ENCODE assay signal across 8 mouse cellular contexts in genomic region chr10:91169414-91170065, GRCm38 (mm10). TPM values are rescaled to one million over a fixed set of nuclear protein-coding genes. Genes with fewer than 3 reads are reported as not detected.
DNase-seq lines count a peak whose midpoint lies in the region; ATAC-seq lines count a peak whose summit lies in the region.

No protein-coding gene starts in this region.

- peaks cover 18% of the 10 kb centered on the region for H3K36me3 ChIP-seq in kidney, embryonic 15.5 days
- peaks cover 13% of the 10 kb centered on the region for H3K36me3 ChIP-seq in hindbrain, embryonic 14.5 days (replicated peaks; ENCODE audit: control insufficient read depth, insufficient read depth)
- H3K36me3 ChIP-seq in midbrain, embryonic 15.5 days (replicated peaks) = no peaks in the 10 kb centered on the region

- H3K27ac ChIP-seq in kidney, embryonic 15.5 days = 0 out of 2 replicates have a peak overlapping the region, but pooled peaks have one; percentile 100
- no peak overlapping the region for H3K27ac ChIP-seq in hindbrain, embryonic 14.5 days
- no peak overlapping the region for H3K27ac ChIP-seq in midbrain, embryonic 15.5 days

- 40% methylated on average over 17 of the region's 17 CpGs for WGBS in kidney, embryonic 15.5 days
- 33% methylated on average over 17 of the region's 17 CpGs for WGBS in hindbrain, embryonic 14.5 days
- WGBS in midbrain, embryonic 15.5 days = 37% methylated on average over 17 of the region's 17 CpGs

- peak overlapping the region; percentile 83 for H3K4me3 ChIP-seq in kidney, embryonic 15.5 days (replicated peaks)
- H3K4me3 ChIP-seq in hindbrain, embryonic 14.5 days (replicated peaks; ENCODE audit: low read length) = peak overlapping the region; percentile 86
- peak overlapping the region; percentile 97 for H3K4me3 ChIP-seq in midbrain, embryonic 15.5 days

- no peaks in the 10 kb centered on the region for H3K9me3 ChIP-seq in kidney, embryonic 15.5 days (replicated peaks)
- no peaks in the 10 kb centered on the region for H3K9me3 ChIP-seq in hindbrain, embryonic 14.5 days (ENCODE audit: control insufficient read depth, low read length)
- H3K9me3 ChIP-seq in midbrain, embryonic 15.5 days = no peaks in the 10 kb centered on the region

- ATAC-seq in kidney, embryonic 15.5 days (replicated peaks; ENCODE audit: low FRiP score) = no peak
- ATAC-seq in hindbrain, embryonic 14.5 days (ENCODE audit: low FRiP score) = no peak
- ATAC-seq in midbrain, embryonic 15.5 days (replicated peaks) = no peak

- no peaks in the 10 kb centered on the region for H3K27me3 ChIP-seq in kidney, embryonic 15.5 days
- no peaks in the 10 kb centered on the region for H3K27me3 ChIP-seq in hindbrain, embryonic 14.5 days (ENCODE audit: control insufficient read depth, insufficient read depth, low read length)
- no peaks in the 10 kb centered on the region for H3K27me3 ChIP-seq in midbrain, embryonic 15.5 days (replicated peaks)

- H3K4me1 ChIP-seq in kidney, embryonic 15.5 days = peaks cover 37% of the 10 kb centered on the region
- peaks cover 31% of the 10 kb centered on the region for H3K4me1 ChIP-seq in hindbrain, embryonic 14.5 days (replicated peaks; ENCODE audit: control insufficient read depth, insufficient read depth, low read length)
- H3K4me1 ChIP-seq in midbrain, embryonic 15.5 days = peaks cover 41% of the 10 kb centered on the region

- no peak for DNase-seq in kidney, adult 18-20 months
- peak; percentile 17 for DNase-seq in T-cell, adult 2 months (ENCODE audit: low spot score)
- no peak for DNase-seq in hindbrain, embryonic 14.5 days (ENCODE audit: low spot score)
- no peak for DNase-seq in urinary bladder, postnatal 25 days (ENCODE audit: low spot score)
- DNase-seq in ovary, adult 18-20 months (ENCODE audit: low spot score) = no peak
- no peak for DNase-seq in gastrocnemius, postnatal 10 days

- H3K4me2 ChIP-seq in kidney, embryonic 15.5 days = peak overlapping the region; percentile 75
- H3K4me2 ChIP-seq in hindbrain, embryonic 14.5 days (replicated peaks) = peak overlapping the region; percentile 80
- peak overlapping the region; percentile 68 for H3K4me2 ChIP-seq in midbrain, embryonic 15.5 days

- H3K9ac ChIP-seq in kidney, embryonic 15.5 days = peak overlapping the region; percentile 100; the same call in 1 of the 2 replicates
- peak overlapping the region; percentile 95; the same call in 1 of the 2 replicates for H3K9ac ChIP-seq in hindbrain, embryonic 14.5 days
- no peak overlapping the region for H3K9ac ChIP-seq in midbrain, embryonic 15.5 days

RNA-seq across cellular contexts. Expression of gene Tmpo, which starts 11.6 kb away (rescaled TPM):
- 228 and 250 TPM in 2 replicates for polyA plus RNA-seq in kidney, embryonic 15.5 days (2015; fragmentation: Nextera tagmentation; extraction: Ambion mirVana)
- polyA plus RNA-seq in hindbrain, embryonic 14.5 days (2014; fragmentation: Nextera tagmentation; extraction: Ambion mirVana) = 111 and 115 TPM in 2 replicates
- polyA plus RNA-seq in midbrain, embryonic 15.5 days (2015; fragmentation: Nextera tagmentation; extraction: Ambion mirVana) = 106 and 110 TPM in 2 replicates
- 100 to 1,000 TPM in 1 of 2 experiments, 10 to 100 TPM in 1; 84.2 to 106 TPM for total RNA-seq in gastrocnemius, postnatal 10 days (2021)

RNA-seq across cellular contexts. Expression of gene Slc25a3, which starts 45.7 kb away (rescaled TPM):
- polyA plus RNA-seq in kidney, embryonic 15.5 days (2015; fragmentation: Nextera tagmentation; extraction: Ambion mirVana) = 557 and 573 TPM in 2 replicates
- 626 and 634 TPM in 2 replicates for polyA plus RNA-seq in hindbrain, embryonic 14.5 days (2014; fragmentation: Nextera tagmentation; extraction: Ambion mirVana)
- polyA plus RNA-seq in midbrain, embryonic 15.5 days (2015; fragmentation: Nextera tagmentation; extraction: Ambion mirVana) = 542 and 550 TPM in 2 replicates
- 100 to 1,000 TPM; 776 to 917 TPM for total RNA-seq in gastrocnemius, postnatal 10 days (2021)
